Mouse (Mus musculus) kidney, adult 2 months (tissue): ENCODE data around the gene Tmem108.

Experiments
- CTCF ChIP-seq: fragments of 200-500 bp; conservative IDR thresholded peaks from 2 replicates; pipeline ENCODE4 v1.5.1; 2011; ENCODE audit warnings: low read depth, mild to moderate bottlenecking, control low read depth, low read length, moderate library complexity, mixed read lengths; ENCODE audit not compliant: insufficient read depth, insufficient read length
- POLR2A ChIP-seq: fragments of 200-500 bp; IDR thresholded peaks from one replicate; pipeline ENCODE4 v1.6.1; 2011; ENCODE audit warnings: low read depth, low read length, control low read depth

GRCm38 (mm10) chr9:103562063-103562462, 199.6 kb downstream of the Tmem108 start:
- TF ChIP-seq CTCF (no peak), POLR2A (no peak)
